Mouse (Mus musculus) liver, embryonic 13.5 days (tissue): ENCODE measurements around the gene Pdk3. TPM values are rescaled to one million over a fixed set of nuclear protein-coding genes. Genes with fewer than 3 reads are reported as not detected.

Experiments used
- ATAC-seq: fragments of 200-750 bp; cut with Nextera tagmentation; 2 replicates; pipeline ENCODE4 v1.8.0; 2017; ENCODE audit warnings: low read depth, mild to moderate bottlenecking, moderate number of reproducible peaks, moderate library complexity
- DNase-seq: peaks from one replicate; pipeline ENCODE4 v3.0.0; 2022
- H3K27ac ChIP-seq: fragments of 300-500 bp; sonication (generic); 2 replicates; pipeline ENCODE4 v1.5.1; 2015; ENCODE audit warnings: moderate library complexity, mild to moderate bottlenecking, inconsistent platforms
- H3K27me3 ChIP-seq: fragments of 300-500 bp; sonication (generic); 2 replicates; pipeline ENCODE4 v1.6.1; 2015; ENCODE audit warnings: mild to moderate bottlenecking, inconsistent platforms
- H3K36me3 ChIP-seq: fragments of 300-500 bp; sonication (generic); 2 replicates; pipeline ENCODE4 v1.6.1; 2015; ENCODE audit warnings: mild to moderate bottlenecking, inconsistent platforms
- H3K4me1 ChIP-seq: fragments of 300-500 bp; sonication (generic); replicated peaks from 2 replicates; pipeline ENCODE4 v1.6.1; 2015; ENCODE audit warnings: inconsistent platforms
- H3K4me2 ChIP-seq: fragments of 300-500 bp; sonication (generic); 2 replicates; pipeline ENCODE4 v1.6.1; 2015; ENCODE audit warnings: inconsistent platforms, mild to moderate bottlenecking, moderate library complexity
- H3K4me3 ChIP-seq: fragments of 300-500 bp; sonication (generic); replicated peaks from 2 replicates; pipeline ENCODE4 v1.5.1; 2015; ENCODE audit warnings: mild to moderate bottlenecking, inconsistent platforms
- H3K9ac ChIP-seq: fragments of 300-500 bp; sonication (generic); 2 replicates; pipeline ENCODE4 v1.6.1; 2015; ENCODE audit warnings: mild to moderate bottlenecking, inconsistent platforms
- H3K9me3 ChIP-seq: fragments of 300-500 bp; sonication (generic); replicated peaks from 2 replicates; pipeline ENCODE4 v1.6.1; 2016; ENCODE audit warnings: inconsistent platforms
- WGBS: fragments of 180-500 bp; shearing (Covaris S2); methylation state at CpG from one replicate; pipeline ENCODE4 v1.1.7; 2015; ENCODE audit not compliant: insufficient replicate concordance; 5-methylcytosine and 5-hydroxymethylcytosine counted together
- polyA plus RNA-seq: library from polyadenylated mRNA; unstranded; fragments of >200 nt; fragmentation: Nextera tagmentation; extraction: Ambion mirVana; gene quantifications from 2 replicates; pipeline ENCODE4 v1.2.1, GENCODE M21; 2015

Pdk3 gene
- polyA plus RNA-seq, 1 experiment from 2014 or later: 39.3 TPM

DNA sequence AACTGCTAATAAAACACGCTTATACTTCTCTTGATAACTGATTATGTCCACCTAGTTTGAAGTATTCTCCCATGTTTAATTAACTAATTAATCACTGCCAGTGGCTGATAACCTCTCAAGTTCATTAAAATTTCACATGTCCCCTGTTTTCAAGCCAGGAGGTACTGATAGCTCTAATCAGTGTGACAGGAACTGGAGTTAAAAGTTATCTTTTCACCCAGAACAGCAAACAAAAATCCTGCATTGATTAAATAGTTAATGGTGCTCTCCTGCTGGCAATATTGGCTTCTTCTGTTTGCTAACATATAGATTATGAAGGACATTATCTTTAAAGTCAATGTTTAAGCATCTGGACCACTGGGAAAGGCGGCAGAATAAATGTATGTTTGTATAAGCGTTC, 71.2 kb downstream of the Pdk3 start:
- 66% methylated on average over 3 of the region's 3 CpGs for WGBS
- H3K9me3 ChIP-seq: no peaks in the 10 kb centered on the region
- no peaks in the 10 kb centered on the region for H3K27me3 ChIP-seq
- H3K4me2 ChIP-seq: no peak overlapping the region
- DNase-seq (no peak), ATAC-seq (no peak)
- no peak overlapping the region for H3K4me3 ChIP-seq
- no peaks in the 10 kb centered on the region for H3K4me1 ChIP-seq
- no peak overlapping the region for H3K9ac ChIP-seq
- no peaks in the 10 kb centered on the region for H3K36me3 ChIP-seq
- H3K27ac ChIP-seq: no peak overlapping the region

DNA sequence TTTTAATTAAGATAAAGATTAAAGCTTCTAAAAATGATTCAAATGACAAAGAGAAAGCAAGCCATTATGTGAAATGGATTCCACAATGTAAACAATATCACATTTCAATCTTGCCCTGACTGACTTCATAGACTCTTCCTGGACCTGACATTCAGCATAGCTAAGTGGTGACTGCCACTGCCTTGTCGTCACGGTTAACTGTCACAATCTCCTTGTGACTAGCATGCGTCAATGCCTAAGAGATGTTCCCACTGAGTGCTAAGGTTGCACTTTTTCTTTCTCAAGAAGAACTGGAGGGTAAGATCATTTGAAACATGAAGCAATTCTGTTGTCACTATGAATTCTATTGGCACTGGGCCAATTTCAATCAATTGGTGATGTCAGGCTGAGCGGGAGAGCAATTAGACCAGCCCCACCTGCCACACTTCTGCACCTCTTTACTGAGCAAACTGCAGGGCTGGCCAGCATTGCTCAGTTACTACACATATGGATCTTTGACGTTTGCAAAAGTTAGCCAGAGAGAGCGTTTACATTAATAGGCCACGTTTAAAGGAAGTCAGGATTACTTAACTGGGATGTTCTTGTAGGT, 75.0 kb downstream of the Pdk3 start:
- no peak overlapping the region for H3K4me2 ChIP-seq
- 60% methylated on average over 7 of the region's 7 CpGs for WGBS
- no peak overlapping the region for H3K27ac ChIP-seq
- H3K36me3 ChIP-seq: no peaks in the 10 kb centered on the region
- no peak overlapping the region for H3K9ac ChIP-seq
- DNase-seq (no peak), ATAC-seq (no peak)
- H3K4me1 ChIP-seq: no peaks in the 10 kb centered on the region
- no peaks in the 10 kb centered on the region for H3K27me3 ChIP-seq
- no peak overlapping the region for H3K4me3 ChIP-seq
- no peaks in the 10 kb centered on the region for H3K9me3 ChIP-seq

DNA sequence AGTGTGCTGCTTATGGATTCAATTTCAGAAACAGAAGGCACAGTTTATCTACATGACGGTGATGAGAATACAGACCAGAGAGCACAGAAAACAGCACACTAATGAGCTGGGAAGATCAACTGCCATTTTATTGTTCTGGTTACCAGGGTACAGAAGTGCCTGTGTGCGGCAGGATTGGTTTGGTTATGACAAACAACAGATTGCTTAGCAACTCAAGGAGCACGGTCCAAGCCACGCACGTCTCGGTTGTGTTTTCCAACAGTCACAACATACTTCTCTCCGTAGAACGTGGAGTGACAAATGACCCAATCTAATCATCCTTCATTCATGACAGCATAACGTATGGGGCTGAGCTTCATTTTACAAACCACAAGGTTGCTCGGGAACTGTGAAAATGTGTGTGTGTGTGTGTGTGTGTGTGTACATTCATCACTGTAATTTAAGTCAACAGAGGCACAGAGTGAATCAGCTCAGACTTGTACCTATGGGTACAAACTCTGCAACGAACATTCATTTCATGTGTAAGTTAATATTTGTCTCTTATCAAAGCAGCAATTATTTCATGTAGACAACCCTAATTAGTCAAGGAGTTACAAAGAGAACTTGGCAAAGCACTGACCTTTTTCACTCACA, 76.7 kb downstream of the Pdk3 start:
- no peak for DNase-seq
- H3K27ac ChIP-seq: no peak overlapping the region
- WGBS: 76% methylated on average over 11 of the region's 11 CpGs
- ATAC-seq: no peak
- peaks cover 13% of the 10 kb centered on the region for H3K4me1 ChIP-seq
- H3K27me3 ChIP-seq: no peaks in the 10 kb centered on the region
- H3K4me3 ChIP-seq: no peak overlapping the region
- no peak overlapping the region for H3K4me2 ChIP-seq
- no peak overlapping the region for H3K9ac ChIP-seq
- no peaks in the 10 kb centered on the region for H3K36me3 ChIP-seq
- no peaks in the 10 kb centered on the region for H3K9me3 ChIP-seq

DNA sequence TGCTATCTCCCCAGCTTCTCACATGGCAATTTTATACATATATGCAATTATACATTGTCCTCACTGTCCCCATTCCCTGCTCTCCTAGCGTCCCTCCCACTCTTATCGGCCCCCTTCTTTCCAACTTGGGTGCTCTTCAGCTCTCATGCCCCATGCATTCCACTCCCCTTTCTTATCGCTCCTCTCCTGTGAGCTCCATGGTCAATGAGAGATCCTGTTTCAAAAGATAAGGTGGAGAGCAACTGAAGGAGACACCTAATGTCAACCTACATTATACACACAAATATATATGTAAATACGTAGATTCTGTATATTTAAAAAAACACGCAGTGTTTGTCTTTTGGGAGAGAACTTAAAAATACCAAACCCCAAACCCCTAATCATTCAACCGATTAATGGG, 81.4 kb downstream of the Pdk3 start:
- H3K36me3 ChIP-seq: peaks cover 14% of the 10 kb centered on the region
- ATAC-seq (peak; percentile 97), DNase-seq (peak; percentile 59)
- H3K4me2 ChIP-seq: peak overlapping the region; percentile 49
- H3K27ac ChIP-seq: peak overlapping the region; percentile 79
- H3K9me3 ChIP-seq: no peaks in the 10 kb centered on the region
- peaks cover 33% of the 10 kb centered on the region for H3K4me1 ChIP-seq
- H3K4me3 ChIP-seq: no peak overlapping the region
- H3K9ac ChIP-seq: no peak overlapping the region
- no peaks in the 10 kb centered on the region for H3K27me3 ChIP-seq
- 41% methylated on average over 6 of the region's 6 CpGs for WGBS

DNA sequence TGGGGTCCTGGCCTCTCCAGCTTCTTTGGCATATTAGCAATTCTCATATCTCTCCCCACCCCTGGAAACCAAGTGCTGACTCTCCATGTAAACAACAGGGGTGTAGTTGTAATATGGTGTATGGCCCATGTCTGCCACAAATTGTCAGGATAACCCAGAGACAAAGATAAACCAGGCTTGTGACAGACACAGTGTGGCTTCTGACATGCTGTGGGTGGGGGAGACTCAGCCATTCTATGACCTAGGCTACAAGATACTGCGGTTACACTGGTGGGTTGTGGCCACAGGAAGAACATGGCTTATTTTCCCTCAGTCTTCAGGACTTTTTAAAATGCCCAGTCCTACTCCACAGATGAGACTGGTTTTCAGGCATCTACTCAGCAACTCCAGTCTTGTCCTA, 82.8 kb downstream of the Pdk3 start:
- ATAC-seq (peak; percentile 71), DNase-seq (no peak)
- WGBS: 48% methylated on average over 1 of the region's 1 CpGs
- peaks cover 33% of the 10 kb centered on the region for H3K4me1 ChIP-seq
- no peak overlapping the region for H3K4me3 ChIP-seq
- H3K27ac ChIP-seq: peak overlapping the region; percentile 79
- H3K36me3 ChIP-seq: peaks cover 14% of the 10 kb centered on the region
- no peaks in the 10 kb centered on the region for H3K27me3 ChIP-seq
- no peak overlapping the region for H3K9ac ChIP-seq
- H3K9me3 ChIP-seq: no peaks in the 10 kb centered on the region
- no peak overlapping the region for H3K4me2 ChIP-seq

DNA sequence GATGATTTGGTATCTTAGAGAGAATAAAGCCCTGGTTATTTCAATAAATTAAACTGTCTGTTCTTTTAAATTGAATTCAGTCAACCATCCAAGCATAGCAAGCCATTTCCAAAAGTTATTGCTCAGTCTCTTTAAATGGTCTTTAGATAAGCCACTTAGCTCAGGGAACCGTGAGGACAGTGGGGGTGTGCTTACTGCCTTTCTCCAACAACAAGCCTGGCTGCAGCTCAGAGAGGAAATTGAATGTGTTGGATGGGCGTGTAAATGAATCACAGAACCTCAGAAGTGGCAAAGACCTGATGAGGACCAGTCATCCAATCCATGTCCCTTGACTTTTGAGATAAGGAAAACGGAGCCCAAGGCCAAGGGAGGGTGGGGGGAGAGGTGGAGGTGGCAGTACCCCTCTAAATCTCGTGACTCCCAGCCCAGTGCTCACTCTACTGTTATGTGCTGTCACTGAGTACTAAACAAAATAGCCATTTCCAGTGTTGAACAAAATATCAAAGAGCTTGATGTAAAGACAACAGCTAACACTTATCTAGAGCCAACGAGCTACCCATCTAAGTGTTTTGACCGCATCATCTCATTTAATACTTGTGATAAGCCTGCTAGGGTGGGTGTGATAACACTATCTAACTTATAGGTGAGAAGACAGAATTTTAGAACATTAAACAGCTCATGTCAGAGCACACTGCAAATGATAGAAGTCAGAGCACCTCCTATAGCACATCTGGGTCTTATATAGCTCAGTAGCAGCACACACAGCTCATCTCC, 98.8 kb downstream of the Pdk3 start:
- DNase-seq (no peak), ATAC-seq (no peak)
- H3K27me3 ChIP-seq: no peaks in the 10 kb centered on the region
- H3K27ac ChIP-seq: no peak overlapping the region
- H3K4me1 ChIP-seq: peaks cover 19% of the 10 kb centered on the region
- 34% methylated on average over 6 of the region's 6 CpGs for WGBS
- H3K4me2 ChIP-seq: no peak overlapping the region
- peaks cover 17% of the 10 kb centered on the region for H3K36me3 ChIP-seq
- no peak overlapping the region for H3K9ac ChIP-seq
- no peak overlapping the region for H3K4me3 ChIP-seq
- no peaks in the 10 kb centered on the region for H3K9me3 ChIP-seq

DNA sequence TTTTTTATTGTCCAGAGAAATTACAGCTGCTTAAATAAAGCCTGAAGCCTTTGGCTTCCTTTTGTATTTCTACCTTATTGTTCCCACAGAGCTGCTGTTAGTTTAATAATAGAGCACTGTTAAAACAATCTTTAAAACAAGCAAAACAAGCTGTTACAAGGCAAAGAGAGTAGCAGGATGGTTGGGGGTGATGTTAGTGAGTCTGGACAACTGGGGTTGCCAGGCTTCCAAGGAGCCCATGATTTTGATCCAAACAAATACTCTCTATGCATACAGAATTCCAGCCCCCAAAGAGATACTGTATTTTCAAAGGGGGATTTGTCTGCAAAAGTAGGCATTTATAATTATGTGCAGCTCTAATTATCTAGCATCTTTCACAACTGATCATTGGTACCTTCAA, 99.6 kb downstream of the Pdk3 start:
- no peak for ATAC-seq
- Histone ChIP-seq H3K27ac (no peak overlapping the region), H3K4me1 (peaks cover 15% of the 10 kb centered on the region), H3K4me2 (no peak overlapping the region), H3K9me3 (no peaks in the 10 kb centered on the region), H3K4me3 (no peak overlapping the region), H3K36me3 (peaks cover 17% of the 10 kb centered on the region), H3K9ac (no peak overlapping the region), H3K27me3 (no peaks in the 10 kb centered on the region)
- DNase-seq: no peak

DNA sequence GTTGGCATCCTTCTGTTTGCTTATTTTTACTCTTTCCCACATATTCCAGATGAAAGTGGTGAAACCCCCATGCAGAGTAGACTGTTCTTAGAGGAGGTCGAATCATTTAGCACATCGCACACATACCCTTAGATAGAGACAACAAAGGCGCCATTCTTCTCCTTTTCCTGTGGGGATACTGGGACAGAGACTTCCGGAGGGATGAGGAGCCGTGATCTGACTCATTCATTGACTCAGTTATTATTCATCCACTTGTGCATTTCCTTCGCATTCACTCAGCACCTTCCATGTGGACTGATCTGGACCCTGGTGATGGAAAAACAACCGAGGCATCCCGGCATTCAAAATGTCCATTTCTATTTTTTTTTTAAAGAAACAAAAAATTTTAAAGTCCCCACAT, 101.1 kb downstream of the Pdk3 start:
- ATAC-seq (no peak), DNase-seq (no peak)
- Histone ChIP-seq H3K9me3 (no peaks in the 10 kb centered on the region), H3K27ac (no peak overlapping the region), H3K36me3 (peaks cover 16% of the 10 kb centered on the region), H3K4me1 (peaks cover 15% of the 10 kb centered on the region), H3K4me3 (no peak overlapping the region), H3K27me3 (no peaks in the 10 kb centered on the region), H3K4me2 (no peak overlapping the region), H3K9ac (no peak overlapping the region)
- 85% methylated on average over 8 of the region's 8 CpGs for WGBS

DNA sequence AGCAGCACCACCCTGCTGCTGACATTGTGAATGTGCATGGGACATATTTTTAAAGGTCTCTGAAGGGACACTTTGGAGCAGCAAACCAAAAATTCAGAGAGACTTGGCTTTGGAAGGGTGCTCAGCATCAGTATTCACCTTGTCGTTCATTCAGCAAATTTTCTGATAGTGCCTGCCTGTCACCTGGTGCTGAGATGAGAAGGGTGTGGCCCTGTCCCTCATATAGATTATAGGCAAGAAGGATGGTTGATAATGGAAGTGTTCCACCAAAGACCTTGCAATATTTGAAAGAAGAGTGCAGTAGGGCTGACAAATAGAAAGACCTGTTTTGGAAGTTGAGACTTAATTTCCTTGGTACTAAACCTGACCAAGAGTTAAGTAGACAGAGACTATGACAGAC, 102.5 kb downstream of the Pdk3 start:
- Histone ChIP-seq H3K4me2 (no peak overlapping the region), H3K4me1 (peaks cover 15% of the 10 kb centered on the region), H3K27ac (no peak overlapping the region), H3K4me3 (no peak overlapping the region), H3K27me3 (no peaks in the 10 kb centered on the region), H3K36me3 (peaks cover 3% of the 10 kb centered on the region; the same call in 1 of the 2 replicates), H3K9me3 (no peaks in the 10 kb centered on the region), H3K9ac (no peak overlapping the region)
- WGBS: 58% methylated on average over 1 of the region's 1 CpGs
- DNase-seq (no peak), ATAC-seq (peak; percentile 51; the same call in 1 of the 2 replicates)

Other genes with a start within 250 kb of the Pdk3 start
- gene Pola1, start 200.0 kb downstream of the Pdk3 start, polyA plus RNA-seq: 16.4 and 22.3 TPM in 2 replicates
- 7.2 and 8.9 TPM in 2 replicates for gene Pcyt1b, start 177.3 kb downstream of the Pdk3 start, polyA plus RNA-seq
- gene AU015836, start 136.5 kb upstream of the Pdk3 start, polyA plus RNA-seq: 0.28 and 0.37 TPM in 2 replicates